Comparison of ENCODE assay signal across 8 mouse cellular contexts in the genomic region with DNA sequence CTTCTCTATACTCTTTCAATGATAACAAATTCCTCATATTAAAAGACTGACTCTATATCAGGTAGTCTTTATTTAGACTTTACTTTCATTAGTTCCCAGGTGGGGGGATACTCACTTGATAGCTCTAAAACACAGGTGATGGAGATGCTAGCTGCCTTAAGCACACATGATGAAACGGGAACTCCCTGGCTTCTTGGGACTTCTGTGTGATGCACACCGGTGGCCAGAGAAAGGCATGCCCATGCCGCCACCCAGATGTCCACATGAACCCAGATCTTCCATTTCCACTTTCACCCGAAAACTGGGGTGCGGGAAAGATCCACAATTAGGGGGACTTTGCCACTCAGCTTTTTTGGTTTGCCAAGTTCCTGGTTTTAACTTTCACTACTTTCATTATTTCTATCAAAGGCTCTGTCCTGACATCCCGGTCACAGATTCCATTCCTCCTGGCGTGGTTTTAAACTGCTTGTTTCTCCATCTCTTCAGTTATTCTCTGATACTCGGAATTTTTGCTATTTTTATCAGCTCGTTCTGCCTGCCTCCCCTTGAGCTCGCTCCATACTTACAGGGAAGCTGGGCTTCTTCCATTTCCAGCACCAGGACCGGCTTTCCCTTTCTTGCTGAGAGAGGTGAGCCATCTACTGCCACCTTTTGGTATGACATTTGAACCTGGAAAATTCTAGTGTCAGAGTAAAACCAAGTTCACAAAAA. TPM values are rescaled to one million over a fixed set of nuclear protein-coding genes. Genes with fewer than 3 reads are reported as not detected.
DNase-seq lines count a peak whose midpoint lies in the region; ATAC-seq and TF ChIP-seq lines count a peak whose summit lies in the region.

No protein-coding gene starts in this region.

- no peak for TF ChIP-seq POLR2A in lung, adult 2 months (IDR thresholded peaks at IDR 0.05; ENCODE audit: borderline replicate concordance, extremely low read depth, low read depth, low read length)

- no peaks in the 10 kb centered on the region for H3K4me1 ChIP-seq in lung, adult 2 months (ENCODE audit: control insufficient read depth, insufficient read depth, low read length)

- ATAC-seq in erythroid progenitor cell, adult 5-6 weeks (replicated peaks; ENCODE audit: low FRiP score, poor library complexity, severe bottlenecking) = peak; percentile 90
- ATAC-seq in hematopoietic stem cell, adult 5-6 weeks (replicated peaks in 1 of 2; ENCODE audit: insufficient read depth in 1 of 2, low FRiP score in 2 of 2, low TSS enrichment in 1 of 2, low read depth in 1 of 2, poor library complexity in 2 of 2, severe bottlenecking in 2 of 2) = peak; percentile 63 to 66; a peak in 2 of 4 replicates
- peak; percentile 63 for ATAC-seq in neutrophil, adult 5-6 weeks (ENCODE audit: extremely low read depth, insufficient number of reproducible peaks, low FRiP score, poor library complexity, severe bottlenecking)

- peak; percentile 80 for DNase-seq in MN1 (ENCODE audit: low spot score)
- peak; percentile 58 for DNase-seq in c-Kit-negative CD71-positive TER-119-positive erythroid progenitor cells, embryonic 14.5 days (ENCODE audit: low read depth, low spot score)
- peak; percentile 34 to 76 for DNase-seq in layer of hippocampus, adult 18-20 months (ENCODE audit: low spot score in 2 of 2)
- DNase-seq in lung, adult 2 months = peak; percentile 24
- DNase-seq in thymus, postnatal 4 days = peak; percentile 63

- peak overlapping the region; percentile 6 for H3K4me3 ChIP-seq in lung, adult 2 months (replicated peaks; ENCODE audit: extremely low read depth, low read depth, low read length)

- 16% methylated on average over 11 of the region's 11 CpGs for WGBS in lung, adult 2 months

- TF ChIP-seq CTCF in lung, adult 2 months (IDR thresholded peaks at IDR 0.05; ENCODE audit: insufficient read depth, low read length) = peak; percentile 57

RNA-seq across cellular contexts. Expression of gene Myb, which starts 27.9 kb away (rescaled TPM):
- 93.7 and 126 TPM in 2 replicates for total RNA-seq in erythroid progenitor cell, adult 5-6 weeks (2015; ENCODE audit: low replicate concordance)
- 43.9 and 54.2 TPM in 2 replicates for total RNA-seq in erythroid progenitor cell, adult 5-6 weeks (2017; ENCODE audit: low replicate concordance)
- total RNA-seq in hematopoietic stem cell, adult 5-6 weeks (2017) = 400 and 463 TPM in 2 replicates
- total RNA-seq in layer of hippocampus, adult 18-20 months (2021) = 1 to 10 TPM in 1 of 2 experiments, under 1 TPM in 1; 0.63 to 1.1 TPM
- 4.6 and 5.1 TPM in 2 replicates for polyA plus RNA-seq in lung, adult 2 months (2012; rRNA removed)
- total RNA-seq in neutrophil, adult 5-6 weeks (2017) = 10.6 and 10.8 TPM in 2 replicates

Comparison
In these comparisons a context has a peak if more than half of its experiments do, and no peak if none do; other contexts are left out.
1. Peak in every context shown above with its lines: DNase-seq, ATAC-seq and H3K4me3 ChIP-seq.
2. DNase-seq: peak in every context shown above with its lines; median percentile 80 in MN1; 63 in thymus, postnatal 4 days; 58 in c-Kit-negative CD71-positive TER-119-positive erythroid progenitor cells, embryonic 14.5 days; 55 in layer of hippocampus, adult 18-20 months; 24 in lung, adult 2 months.